Mouse (Mus musculus): ENCODE measurements around the gene Prss41. TPM values are rescaled to one million over a fixed set of nuclear protein-coding genes. Genes with fewer than 3 reads are reported as not detected.
A peak's percentile ranks its signal among the peaks of the same experiment; 100 is the strongest.

Prss41 gene
- polyA plus RNA-seq, 1 experiment from 2014 or later, result 1.3 TPM

GRCm38 (mm10) chr17:23823018-23823417 lies 21.0 kb downstream of the Prss41 start:
- Histone ChIP-seq H3K27ac (no peak overlapping the region), H3K27me3 (no peaks in the 10 kb centered on the region), H3K4me2 (no peak overlapping the region), H3K9me3 (peaks cover 11% of the 10 kb centered on the region; the same call in 1 of the 2 replicates), H3K36me3 (peaks cover 88% of the 10 kb centered on the region), H3K4me1 (peaks cover 14% of the 10 kb centered on the region), H3K4me3 (no peak overlapping the region), H3K9ac (no peak overlapping the region)
- no peak for ATAC-seq (ENCODE audit: borderline replicate concordance, extremely low read depth, low FRiP score, low TSS enrichment)
- 80% methylated on average over 16 of the region's 16 CpGs for WGBS

GRCm38 (mm10) chr17:23822094-23822493 lies 21.9 kb downstream of the Prss41 start:
- Histone ChIP-seq H3K9me3 (peaks cover 12% of the 10 kb centered on the region; the same call in 1 of the 2 replicates), H3K36me3 (peaks cover 97% of the 10 kb centered on the region), H3K4me3 (no peak overlapping the region), H3K4me1 (peaks cover 5% of the 10 kb centered on the region), H3K27ac (no peak overlapping the region), H3K27me3 (no peaks in the 10 kb centered on the region), H3K4me2 (no peak overlapping the region), H3K9ac (no peak overlapping the region)
- 54% methylated on average over 5 of the region's 6 CpGs for WGBS
- ATAC-seq (ENCODE audit: borderline replicate concordance, extremely low read depth, low FRiP score, low TSS enrichment), result peak; percentile 27; the same call in 1 of the 2 replicates

GRCm38 (mm10) chr17:23820731-23821130 lies 23.2 kb downstream of the Prss41 start:
- H3K9ac ChIP-seq, result no peak overlapping the region
- no peak overlapping the region for H3K4me2 ChIP-seq
- peaks cover 12% of the 10 kb centered on the region; the same call in 1 of the 2 replicates for H3K9me3 ChIP-seq
- no peak for ATAC-seq (ENCODE audit: borderline replicate concordance, extremely low read depth, low FRiP score, low TSS enrichment)
- H3K27ac ChIP-seq, result no peak overlapping the region
- 97% methylated on average over 5 of the region's 5 CpGs for WGBS
- H3K4me1 ChIP-seq, result no peaks in the 10 kb centered on the region
- no peaks in the 10 kb centered on the region for H3K27me3 ChIP-seq
- peaks cover 99% of the 10 kb centered on the region for H3K36me3 ChIP-seq
- no peak overlapping the region for H3K4me3 ChIP-seq

- Histone ChIP-seq H3K4me1 (no peaks in the 10 kb centered on the region), H3K36me3 (peaks cover 99% of the 10 kb centered on the region), H3K4me3 (no peak overlapping the region), H3K9ac (no peak overlapping the region), H3K27me3 (no peaks in the 10 kb centered on the region), H3K9me3 (peaks cover 12% of the 10 kb centered on the region; the same call in 1 of the 2 replicates), H3K4me2 (no peak overlapping the region), H3K27ac (no peak overlapping the region)
- no peak for ATAC-seq (ENCODE audit: borderline replicate concordance, extremely low read depth, low FRiP score, low TSS enrichment)
- WGBS, result 97% methylated on average over 25 of the region's 25 CpGs
These were observed 24.7 kb downstream of the Prss41 start for GRCm38 (mm10) chr17:23819235-23819634.

GRCm38 (mm10) chr17:23818579-23818978 lies 25.4 kb downstream of the Prss41 start:
- Histone ChIP-seq H3K9ac (no peak overlapping the region), H3K4me3 (no peak overlapping the region), H3K27me3 (no peaks in the 10 kb centered on the region), H3K27ac (no peak overlapping the region), H3K4me1 (no peaks in the 10 kb centered on the region), H3K36me3 (peaks cover 99% of the 10 kb centered on the region), H3K4me2 (no peak overlapping the region), H3K9me3 (peaks cover 12% of the 10 kb centered on the region; the same call in 1 of the 2 replicates)
- no peak for ATAC-seq (ENCODE audit: borderline replicate concordance, extremely low read depth, low FRiP score, low TSS enrichment)
- WGBS, result 97% methylated on average over 8 of the region's 8 CpGs

GRCm38 (mm10) chr17:23815641-23816040 lies 28.3 kb downstream of the Prss41 start:
- Histone ChIP-seq H3K4me2 (no peak overlapping the region), H3K4me3 (no peak overlapping the region), H3K4me1 (no peaks in the 10 kb centered on the region), H3K9me3 (peaks cover 12% of the 10 kb centered on the region; the same call in 1 of the 2 replicates), H3K27me3 (no peaks in the 10 kb centered on the region), H3K9ac (no peak overlapping the region), H3K36me3 (peaks cover 97% of the 10 kb centered on the region), H3K27ac (no peak overlapping the region)
- 98% methylated on average over 16 of the region's 16 CpGs for WGBS
- ATAC-seq (ENCODE audit: borderline replicate concordance, extremely low read depth, low FRiP score, low TSS enrichment), result no peak

- no peaks in the 10 kb centered on the region for H3K27me3 ChIP-seq
- H3K9ac ChIP-seq, result no peak overlapping the region
- H3K27ac ChIP-seq, result no peak overlapping the region
- no peak overlapping the region for H3K4me3 ChIP-seq
- WGBS, result 89% methylated on average over 3 of the region's 3 CpGs
- H3K4me2 ChIP-seq, result no peak overlapping the region
- no peak for ATAC-seq (ENCODE audit: borderline replicate concordance, extremely low read depth, low FRiP score, low TSS enrichment)
- H3K36me3 ChIP-seq, result peaks cover 63% of the 10 kb centered on the region
- peaks cover 26% of the 10 kb centered on the region for H3K4me1 ChIP-seq
- no peaks in the 10 kb centered on the region for H3K9me3 ChIP-seq
These were observed 36.1 kb downstream of the Prss41 start for GRCm38 (mm10) chr17:23807918-23808317.

- WGBS, result 67% methylated on average over 25 of the region's 25 CpGs
- Histone ChIP-seq H3K27me3 (no peaks in the 10 kb centered on the region), H3K4me2 (peak overlapping the region; percentile 73), H3K27ac (no peak overlapping the region), H3K9me3 (no peaks in the 10 kb centered on the region), H3K4me1 (peaks cover 29% of the 10 kb centered on the region), H3K36me3 (peaks cover 52% of the 10 kb centered on the region), H3K9ac (no peak overlapping the region), H3K4me3 (0 out of 2 replicates have a peak overlapping the region, but pooled peaks have one; percentile 11)
- ATAC-seq (ENCODE audit: borderline replicate concordance, extremely low read depth, low FRiP score, low TSS enrichment), result no peak
These were observed 37.1 kb downstream of the Prss41 start for GRCm38 (mm10) chr17:23806867-23807266.

GRCm38 (mm10) chr17:23804426-23805085 lies 39.4 kb downstream of the Prss41 start:
- peaks cover 29% of the 10 kb centered on the region for H3K36me3 ChIP-seq
- H3K27me3 ChIP-seq, result no peaks in the 10 kb centered on the region
- no peaks in the 10 kb centered on the region for H3K9me3 ChIP-seq
- peak overlapping the region; percentile 98 for H3K9ac ChIP-seq
- H3K4me2 ChIP-seq, result peak overlapping the region; percentile 73
- H3K4me1 ChIP-seq, result peaks cover 29% of the 10 kb centered on the region
- WGBS, result under 1% methylated on average over 8 of the region's 8 CpGs
- H3K27ac ChIP-seq, result 0 out of 2 replicates have a peak overlapping the region, but pooled peaks have one; percentile 17
- no peak for ATAC-seq (ENCODE audit: borderline replicate concordance, extremely low read depth, low FRiP score, low TSS enrichment)
- H3K4me3 ChIP-seq, result peak overlapping the region; percentile 86

GRCm38 (mm10) chr17:23803366-23804041 lies 40.5 kb downstream of the Prss41 start:
- Histone ChIP-seq H3K9ac (peak overlapping the region; percentile 98), H3K4me1 (peaks cover 29% of the 10 kb centered on the region), H3K36me3 (peaks cover 19% of the 10 kb centered on the region), H3K27ac (peak overlapping the region; percentile 96), H3K4me3 (peak overlapping the region; percentile 86), H3K27me3 (no peaks in the 10 kb centered on the region), H3K9me3 (no peaks in the 10 kb centered on the region), H3K4me2 (peak overlapping the region; percentile 73)
- WGBS, result 1% methylated on average over 69 of the region's 83 CpGs
- ATAC-seq (ENCODE audit: borderline replicate concordance, extremely low read depth, low FRiP score, low TSS enrichment), result peak; percentile 65

GRCm38 (mm10) chr17:23802746-23803365 lies 41.1 kb downstream of the Prss41 start:
- Histone ChIP-seq H3K4me1 (peaks cover 29% of the 10 kb centered on the region), H3K9me3 (no peaks in the 10 kb centered on the region), H3K27ac (peak overlapping the region; percentile 96), H3K27me3 (no peaks in the 10 kb centered on the region), H3K4me3 (peak overlapping the region; percentile 86), H3K4me2 (peak overlapping the region; percentile 59), H3K9ac (peak overlapping the region; percentile 98), H3K36me3 (peaks cover 12% of the 10 kb centered on the region)
- peak; percentile 99 for ATAC-seq (ENCODE audit: borderline replicate concordance, extremely low read depth, low FRiP score, low TSS enrichment)
- WGBS, result under 1% methylated on average over 60 of the region's 60 CpGs

- Histone ChIP-seq H3K4me1 (peaks cover 22% of the 10 kb centered on the region), H3K36me3 (no peaks in the 10 kb centered on the region), H3K4me2 (no peak overlapping the region), H3K4me3 (no peak overlapping the region), H3K27me3 (no peaks in the 10 kb centered on the region), H3K9ac (no peak overlapping the region), H3K27ac (no peak overlapping the region), H3K9me3 (no peaks in the 10 kb centered on the region)
- no peak for ATAC-seq (ENCODE audit: borderline replicate concordance, extremely low read depth, low FRiP score, low TSS enrichment)
- 90% methylated on average over 10 of the region's 10 CpGs for WGBS
These were observed 42.3 kb downstream of the Prss41 start for GRCm38 (mm10) chr17:23801627-23802026.
